Mouse (Mus musculus) monocyte, adult 2 months (primary cell): ENCODE measurements around the gene Slc22a12.

ENCODE experiments used
- DNase-seq, 2 experiments: peaks; one replicate each; pipeline ENCODE4 v3.0.0; 2022; ENCODE audit warnings: low spot score in 2 of 2, low read depth in 1 of 2

The Slc22a12 gene

GRCm38 (mm10) chr19:6541521-6541920, 1.3 kb downstream of the Slc22a12 start:
- no peak for DNase-seq

DNA sequence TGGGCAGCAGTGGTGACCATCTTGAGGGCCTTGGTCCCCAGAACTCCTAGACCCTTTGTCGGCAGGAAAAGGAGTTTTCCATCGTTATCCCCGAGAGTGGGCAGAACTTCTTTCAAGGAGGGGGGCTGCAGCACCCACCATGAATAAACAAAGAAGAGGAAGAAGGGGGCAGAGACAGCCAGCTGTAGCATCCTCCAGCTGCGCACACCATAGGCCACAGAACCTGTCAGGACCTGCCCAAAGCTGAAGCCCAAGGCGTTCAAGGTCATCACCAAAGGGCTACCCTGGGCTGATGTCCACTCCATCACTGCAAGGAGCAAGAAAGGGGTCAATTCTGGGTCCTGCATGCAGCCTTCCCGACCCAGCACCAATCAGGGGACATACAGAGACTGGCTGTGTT, 2.6 kb downstream of the Slc22a12 start:
- DNase-seq: no peak

DNA sequence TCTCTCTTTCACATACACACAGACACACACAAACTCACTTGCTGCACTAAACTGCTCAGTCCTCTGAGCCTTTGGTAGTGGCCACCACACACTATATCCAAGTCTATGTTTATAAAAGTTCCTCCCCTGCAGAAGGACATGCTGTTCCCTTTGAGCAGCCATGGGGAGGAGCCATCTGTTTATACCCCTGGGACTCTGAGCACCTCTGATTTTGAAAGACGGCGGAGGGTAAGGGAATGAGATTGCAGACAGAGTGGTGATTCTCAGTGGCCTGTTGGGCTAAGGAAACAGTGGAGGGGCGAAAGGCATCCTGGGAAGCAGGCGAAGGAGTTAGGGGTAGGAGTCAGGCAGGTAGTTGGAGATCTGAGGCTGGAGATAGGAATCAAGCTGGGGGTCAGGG, 3.2 kb downstream of the Slc22a12 start:
- no peak for DNase-seq

DNA sequence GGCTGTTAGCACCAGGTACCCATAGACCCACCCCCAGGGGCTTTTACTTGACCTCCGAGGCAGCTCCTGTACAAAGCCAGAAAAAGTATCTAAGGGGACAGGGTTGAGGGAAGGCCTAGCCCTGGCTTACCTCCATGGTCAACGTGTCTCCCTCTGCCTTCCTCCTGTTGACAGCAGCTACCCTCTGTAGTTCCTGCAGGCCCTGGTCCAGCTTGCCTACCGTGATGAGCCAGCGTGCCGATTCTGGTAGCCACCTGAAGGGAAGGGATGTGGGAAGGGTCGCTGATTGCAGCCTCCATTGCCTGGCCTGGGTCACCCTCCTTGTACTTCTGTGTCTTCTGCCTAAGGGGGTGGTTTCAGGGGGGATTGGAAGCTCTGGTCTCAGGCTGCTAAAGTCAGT, 4.3 kb downstream of the Slc22a12 start:
- DNase-seq: no peak

DNA sequence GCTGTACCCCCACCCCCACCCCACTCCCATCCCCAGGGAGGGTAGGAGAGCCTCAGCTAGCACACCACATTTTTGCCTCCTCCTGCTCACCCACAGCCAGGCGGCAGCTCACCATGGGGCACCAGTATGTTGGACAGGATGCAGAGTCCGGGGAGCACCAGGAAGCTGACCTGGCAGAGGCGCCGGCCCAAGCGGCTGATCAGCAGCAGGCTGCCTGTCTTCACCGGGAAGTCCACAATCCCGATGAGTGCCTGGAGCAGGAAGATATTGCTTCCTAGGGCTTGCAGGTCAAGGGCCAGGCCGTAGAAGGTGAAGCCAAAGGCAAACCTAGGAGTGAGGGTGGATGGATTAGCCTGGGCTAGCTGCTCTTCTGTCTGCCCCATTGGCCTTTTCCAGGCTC, 5.3 kb downstream of the Slc22a12 start:
- no peak for DNase-seq

DNA sequence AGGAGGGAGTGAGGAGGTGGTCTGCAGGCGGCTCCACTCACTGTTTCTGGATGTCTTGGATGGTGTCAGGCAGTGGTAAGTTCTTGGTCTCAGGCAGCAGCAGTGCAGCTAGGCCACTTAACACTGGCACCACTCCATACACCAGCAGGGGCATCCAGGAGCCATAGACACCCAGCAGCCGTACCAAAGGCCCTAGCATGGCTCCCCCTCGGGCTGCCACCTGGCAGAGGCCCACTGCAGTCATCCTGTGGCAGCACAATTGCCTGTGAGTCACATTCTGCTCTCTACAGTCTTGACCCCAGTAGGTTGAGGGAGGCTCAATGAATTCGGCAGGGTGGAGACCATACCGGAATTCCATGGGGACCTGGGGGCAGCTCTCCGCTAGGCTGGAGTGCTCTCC, 6.1 kb downstream of the Slc22a12 start:
- DNase-seq: no peak

DNA sequence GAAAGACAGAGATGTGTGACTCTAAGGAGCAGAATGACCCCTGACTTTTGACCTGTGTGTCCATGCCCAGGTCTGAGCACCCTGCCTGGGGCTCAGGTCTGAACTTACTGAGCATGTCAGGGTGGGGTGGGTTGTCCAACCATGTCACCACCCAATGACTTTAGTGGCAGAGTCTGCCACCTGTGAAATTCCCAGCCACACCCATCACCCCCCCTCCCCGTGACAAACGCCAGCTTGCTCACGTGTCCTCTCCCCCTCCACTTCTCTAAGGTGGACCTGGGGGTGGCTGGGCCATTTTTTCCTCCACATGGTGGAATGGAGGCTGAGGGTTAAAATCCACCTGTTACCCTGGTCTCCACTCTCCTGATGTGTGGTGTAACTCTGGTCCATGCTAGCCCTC, 6.6 kb downstream of the Slc22a12 start:
- DNase-seq: no peak

DNA sequence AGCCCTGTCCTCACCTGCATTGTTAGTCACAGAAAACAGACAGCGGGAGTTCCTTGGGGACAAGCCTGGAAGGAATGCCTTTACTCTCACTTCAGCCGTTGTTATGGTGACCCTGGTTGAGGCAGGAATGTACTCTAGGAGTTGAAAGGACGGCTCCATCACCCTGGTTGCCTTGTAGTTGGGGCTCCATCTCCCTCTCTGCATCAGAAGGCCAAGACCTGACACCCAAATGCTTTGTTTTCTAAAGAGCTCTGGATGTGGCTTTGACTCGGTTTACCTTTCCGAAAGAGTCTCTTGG, 8.8 kb downstream of the Slc22a12 start:
- DNase-seq: no peak

DNA sequence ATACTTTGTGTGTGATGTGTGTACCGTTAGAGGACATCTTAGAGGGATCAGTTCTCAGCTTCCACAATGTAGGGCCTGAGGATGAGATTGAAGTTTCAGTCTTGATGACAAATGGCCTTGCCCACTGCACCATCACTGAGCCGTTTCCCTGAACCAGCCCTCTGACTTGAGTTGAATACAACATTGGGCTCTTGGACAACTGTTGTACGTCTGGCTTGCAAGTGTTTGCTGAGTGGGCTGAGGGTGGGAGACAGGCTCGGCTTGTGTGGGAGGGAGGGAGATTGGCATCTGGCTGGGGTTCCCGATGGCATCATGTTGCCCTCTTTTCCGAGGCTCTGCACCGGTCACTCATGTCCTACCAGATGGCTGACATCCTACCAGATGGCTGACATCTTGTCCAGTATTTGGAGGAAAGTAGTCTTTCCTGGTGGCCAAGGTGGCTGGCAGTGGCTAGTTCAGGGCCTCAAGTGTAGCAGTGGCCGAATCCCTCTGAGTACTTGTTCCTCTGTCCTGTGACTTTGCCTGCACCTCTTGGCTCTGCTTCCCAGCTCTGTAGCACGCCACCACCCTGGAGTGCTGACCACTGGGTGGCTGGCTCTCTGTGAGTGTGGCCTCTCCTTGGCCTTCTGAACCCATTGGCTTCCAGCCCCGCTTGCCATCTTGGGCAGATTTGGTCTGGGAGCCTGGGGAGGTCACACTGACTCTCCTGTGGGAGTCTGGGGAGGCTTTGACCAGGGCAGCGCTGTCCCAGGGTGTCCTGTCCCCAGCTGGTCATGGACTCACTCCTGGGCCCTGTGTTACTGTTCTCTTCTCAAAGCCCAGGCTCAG, 9.3 kb downstream of the Slc22a12 start:
- no peak for DNase-seq

DNA sequence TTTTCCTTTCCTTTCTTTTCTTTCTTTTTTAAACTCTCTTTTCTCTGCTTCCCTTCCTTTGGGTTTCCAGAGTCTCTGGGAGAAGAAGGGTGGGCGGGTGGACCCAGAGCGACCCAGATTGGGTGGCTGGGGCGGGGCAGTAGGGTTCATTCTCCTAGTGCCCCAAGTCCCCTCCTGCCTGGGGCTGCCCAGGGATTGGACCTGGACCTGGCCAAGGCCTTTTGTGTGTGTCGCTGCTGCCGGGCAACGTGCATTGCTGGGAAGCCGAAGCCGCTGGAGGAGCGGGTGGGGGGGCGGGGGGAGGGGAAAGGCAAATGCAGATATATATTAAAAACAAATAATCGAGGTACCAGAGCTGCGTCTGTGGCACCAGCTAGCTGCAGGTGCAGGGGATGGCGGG, 10.2 kb downstream of the Slc22a12 start:
- no peak for DNase-seq

DNA sequence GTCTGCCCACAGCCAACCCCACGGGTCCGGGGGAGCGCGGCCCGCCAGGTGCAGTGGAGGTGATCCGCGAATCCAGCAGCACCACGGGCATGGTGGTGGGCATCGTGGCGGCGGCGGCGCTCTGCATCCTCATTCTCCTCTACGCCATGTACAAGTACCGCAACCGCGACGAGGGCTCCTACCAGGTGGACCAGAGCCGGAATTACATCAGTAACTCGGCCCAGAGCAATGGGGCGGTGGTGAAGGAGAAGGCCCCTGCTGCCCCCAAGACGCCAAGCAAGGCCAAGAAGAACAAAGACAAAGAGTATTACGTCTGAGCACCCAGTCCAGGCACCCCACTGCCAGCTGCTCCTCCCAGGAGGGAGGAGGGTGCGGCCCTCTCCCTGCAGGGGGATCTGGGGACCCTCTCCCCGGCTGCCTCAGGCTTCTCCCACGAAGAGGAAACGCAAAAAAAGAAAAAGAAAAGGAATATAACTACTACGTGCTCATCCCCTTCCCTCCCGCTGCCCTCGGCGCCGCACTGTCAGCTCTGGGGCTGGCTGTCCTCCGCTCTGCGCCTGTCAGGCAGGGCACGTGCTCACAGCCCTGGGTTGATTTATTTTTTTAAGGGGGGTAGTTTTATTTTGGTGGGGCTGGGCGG, 10.9 kb downstream of the Slc22a12 start:
- DNase-seq: no peak

- DNase-seq: no peak
Measured at GRCm38 (mm10) chr19:6531011-6531631, 11.7 kb downstream of the Slc22a12 start.

GRCm38 (mm10) chr19:6530359-6530758, 12.5 kb downstream of the Slc22a12 start:
- DNase-seq: no peak

- DNase-seq: no peak
Measured at GRCm38 (mm10) chr19:6529265-6529985, 13.4 kb downstream of the Slc22a12 start.

- no peak for DNase-seq
Measured at GRCm38 (mm10) chr19:6527839-6528531, 14.8 kb downstream of the Slc22a12 start.

DNA sequence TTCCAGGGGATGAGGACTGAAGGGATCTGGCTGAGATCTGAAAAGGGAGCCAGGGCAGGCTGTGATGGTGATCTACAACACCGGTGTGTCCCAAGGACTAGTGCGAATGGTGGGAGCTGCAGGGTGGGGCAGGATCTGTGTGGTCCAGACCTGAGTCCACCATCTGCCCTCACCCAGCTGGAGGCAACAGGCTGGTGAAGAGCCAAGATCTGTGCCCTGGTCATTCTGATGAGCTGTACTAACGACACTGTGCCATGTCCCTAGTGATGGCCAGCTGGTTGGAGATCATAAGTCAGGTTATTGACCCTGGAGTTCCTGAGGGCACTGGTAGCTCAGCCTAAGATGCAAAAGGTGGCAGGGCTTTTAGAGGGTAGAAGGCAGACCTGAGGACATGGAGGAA, 15.4 kb downstream of the Slc22a12 start:
- DNase-seq: no peak

- no peak for DNase-seq
Measured at GRCm38 (mm10) chr19:6526010-6526409, 16.8 kb downstream of the Slc22a12 start.

- DNase-seq: no peak
Measured at GRCm38 (mm10) chr19:6525023-6525422, 17.8 kb downstream of the Slc22a12 start.

DNA sequence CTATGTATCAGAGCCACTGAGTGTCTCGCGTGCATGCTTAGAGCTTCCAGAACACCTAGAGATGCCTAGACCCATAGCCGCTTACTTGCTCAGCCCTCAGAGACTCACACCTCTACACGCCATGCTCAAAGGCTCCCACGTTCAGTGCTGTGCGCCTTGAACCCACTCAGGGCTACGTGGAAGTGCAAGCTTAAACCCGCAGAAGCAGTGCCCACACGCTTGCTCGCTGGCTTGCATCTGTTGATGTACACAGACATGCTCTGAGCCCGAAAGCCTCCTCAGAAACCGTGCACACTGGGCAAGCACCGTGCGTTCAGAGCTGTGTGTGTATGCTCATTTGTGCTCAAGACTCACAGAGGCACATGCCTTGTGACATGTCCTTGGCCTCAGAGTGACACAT, 20.5 kb downstream of the Slc22a12 start:
- DNase-seq: no peak

- no peak for DNase-seq
Measured at GRCm38 (mm10) chr19:6521630-6522029, 21.2 kb downstream of the Slc22a12 start.

- no peak for DNase-seq
Measured at GRCm38 (mm10) chr19:6519483-6519882, 23.3 kb downstream of the Slc22a12 start.
